Mouse (Mus musculus) CH12.LX (cell line): ENCODE data around the gene Pcyox1.

Experiments used
- CTCF ChIP-seq, 2 experiments: IDR thresholded peaks in 1 of 2; conservative IDR thresholded peaks in 1 of 2; 2 replicates each; pipeline ENCODE4 v1.5.1; 2011 to 2012; ENCODE audit warnings: low read depth in 2 of 2, low read length in 2 of 2, improper control_type of control experiment in 1 of 2, inconsistent platforms in 1 of 2, mild to moderate bottlenecking in 1 of 2, moderate library complexity in 1 of 2
- EP300 ChIP-seq: IDR thresholded peaks from 2 replicates; pipeline ENCODE4 v1.6.1; 2011; ENCODE audit warnings: low read length, improper control_type of control experiment
- HCFC1 ChIP-seq: IDR thresholded peaks from 2 replicates; pipeline ENCODE4 v1.6.1; 2012; ENCODE audit warnings: low read depth, mild to moderate bottlenecking, inconsistent platforms, low read length, improper control_type of control experiment
- JUN ChIP-seq: IDR thresholded peaks from 2 replicates; pipeline ENCODE4 v1.6.1; 2011; ENCODE audit warnings: low read depth, mild to moderate bottlenecking, low read length, improper control_type of control experiment, moderate library complexity; ENCODE audit not compliant: insufficient read depth
- USF1 ChIP-seq: IDR thresholded peaks from 2 replicates; pipeline ENCODE4 v1.6.1; 2014; ENCODE audit warnings: low read depth, mild to moderate bottlenecking, inconsistent platforms, low read length, improper control_type of control experiment

DNA sequence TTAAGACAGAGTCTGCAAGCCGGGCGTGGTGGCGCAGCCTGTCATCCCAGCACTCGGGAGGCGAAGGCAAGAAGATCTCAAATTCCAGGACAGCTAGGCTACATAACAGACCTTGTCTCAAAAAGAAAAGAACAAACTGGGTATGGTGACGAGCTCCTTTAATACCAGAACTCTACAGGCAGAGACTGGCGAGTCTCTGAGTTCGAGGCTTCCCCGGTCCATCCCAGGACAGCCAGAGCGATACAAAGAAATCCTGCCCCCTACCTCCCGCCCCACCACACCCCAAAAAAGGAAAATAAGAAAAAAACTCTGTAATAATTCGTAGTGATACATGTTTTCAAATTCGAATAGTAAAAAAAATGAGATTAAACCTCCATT, 42.2 kb upstream of the Pcyox1 start:
- TF ChIP-seq CTCF (conservative IDR thresholded peaks at IDR 0.05 in 1 of 2, IDR thresholded peaks at IDR 0.05 in 1 of 2; ENCODE audit: low read depth in 2 of 2, low read length in 2 of 2) (no peak), USF1 (no peak), HCFC1 (no peak), JUN (no peak), EP300 (no peak)
